Mouse (Mus musculus) MEL (cell line): ENCODE data around the gene Rorb. TPM values are rescaled to one million over a fixed set of nuclear protein-coding genes. Genes with fewer than 3 reads are reported as not detected.

Experiments
- DNase-seq: peaks from one replicate; pipeline ENCODE4 v3.0.0; 2011; ENCODE audit warnings: low read depth, low spot score
- H3K27ac ChIP-seq: 2 replicates; pipeline ENCODE4 v1.5.1; 2012; ENCODE audit warnings: low read depth, mild to moderate bottlenecking, control low read depth, low read length, moderate library complexity; ENCODE audit not compliant: control insufficient read depth
- H3K27me3 ChIP-seq, 2 experiments: fragments of 150-350 bp in 1 of 2; sonication (generic) in 1 of 2; 2 replicates each; pipeline ENCODE4 v1.6.1; 2012; ENCODE audit warnings: low read length in 2 of 2, mild to moderate bottlenecking in 2 of 2, improper control_type of control experiment in 1 of 2, moderate library complexity in 1 of 2; ENCODE audit not compliant: insufficient read depth in 2 of 2, control insufficient read depth in 1 of 2
- H3K36me3 ChIP-seq, 2 experiments: 2 replicates each; pipeline ENCODE4 v1.6.1; 2012 to 2014; ENCODE audit warnings: low read length in 2 of 2, improper control_type of control experiment in 1 of 2, inconsistent platforms in 1 of 2, mild to moderate bottlenecking in 1 of 2; ENCODE audit not compliant: insufficient read depth in 2 of 2, control insufficient read depth in 1 of 2
- H3K4me1 ChIP-seq, 2 experiments: fragments of 150-350 bp in 1 of 2; sonication (generic) in 1 of 2; 2 replicates each; pipeline ENCODE4 v1.6.1; 2012; ENCODE audit warnings: low read length in 2 of 2, improper control_type of control experiment in 1 of 2, mild to moderate bottlenecking in 1 of 2; ENCODE audit not compliant: insufficient read depth in 2 of 2, control insufficient read depth in 1 of 2
- H3K4me3 ChIP-seq, 2 experiments: fragments of 150-350 bp in 1 of 2; sonication (generic) in 1 of 2; 2 replicates each; pipeline ENCODE4 v1.5.1; 2012; ENCODE audit warnings: low read depth in 2 of 2, low read length in 2 of 2, mild to moderate bottlenecking in 2 of 2, moderate library complexity in 2 of 2, control low read depth in 1 of 2, improper control_type of control experiment in 1 of 2; ENCODE audit not compliant: control insufficient read depth in 1 of 2, insufficient read depth in 1 of 2
- H3K79me2 ChIP-seq: 2 replicates; pipeline ENCODE4 v1.6.1; 2012; ENCODE audit warnings: mild to moderate bottlenecking, low read length, moderate library complexity; ENCODE audit not compliant: control insufficient read depth, poor library complexity, insufficient read depth
- H3K9ac ChIP-seq: 2 replicates; pipeline ENCODE4 v1.6.1; 2012; ENCODE audit warnings: low read depth, mild to moderate bottlenecking, control low read depth, low read length, moderate library complexity; ENCODE audit not compliant: control insufficient read depth, poor library complexity, severe bottlenecking
- H3K9me3 ChIP-seq: fragments of 150-350 bp; sonication (generic); replicated peaks from 2 replicates; pipeline ENCODE4 v1.6.1; 2012; ENCODE audit warnings: mild to moderate bottlenecking, low read length, improper control_type of control experiment, moderate library complexity; ENCODE audit not compliant: insufficient read depth
- BHLHE40 ChIP-seq: IDR thresholded peaks from 2 replicates; pipeline ENCODE4 v1.6.1; 2012; ENCODE audit warnings: low read depth, mild to moderate bottlenecking, inconsistent platforms, low read length, improper control_type of control experiment, borderline replicate concordance
- CHD1 ChIP-seq: IDR thresholded peaks from 2 replicates; pipeline ENCODE4 v1.6.1; 2012; ENCODE audit warnings: low read depth, mild to moderate bottlenecking, inconsistent platforms, low read length, improper control_type of control experiment
- CHD2 ChIP-seq: IDR thresholded peaks from 2 replicates; pipeline ENCODE4 v1.6.1; 2011; ENCODE audit warnings: low read length, improper control_type of control experiment
- CTCF ChIP-seq, 3 experiments: IDR thresholded peaks in 2 of 3; conservative IDR thresholded peaks in 1 of 3; 2 replicates each; pipeline ENCODE4 v1.5.1; 2011 to 2012; ENCODE audit warnings: low read length in 3 of 3, low read depth in 2 of 3, mild to moderate bottlenecking in 2 of 3, improper control_type of control experiment in 1 of 3, inconsistent platforms in 1 of 3, mixed read lengths in 1 of 3, moderate library complexity in 1 of 3; ENCODE audit not compliant: control insufficient read depth in 1 of 3, insufficient read depth in 1 of 3, poor library complexity in 1 of 3, severe bottlenecking in 1 of 3
- ELF1 ChIP-seq: IDR thresholded peaks from 2 replicates; pipeline ENCODE4 v1.6.1; 2014; ENCODE audit warnings: low read depth, mild to moderate bottlenecking, inconsistent platforms, low read length, improper control_type of control experiment, moderate library complexity
- ETS1 ChIP-seq: IDR thresholded peaks from 2 replicates; pipeline ENCODE4 v1.6.1; 2012; ENCODE audit warnings: low read depth, mild to moderate bottlenecking, inconsistent platforms, low read length, improper control_type of control experiment, moderate library complexity
- GABPA ChIP-seq: IDR thresholded peaks from 2 replicates; pipeline ENCODE4 v1.6.1; 2012; ENCODE audit warnings: low read depth, mild to moderate bottlenecking, inconsistent platforms, low read length, improper control_type of control experiment, moderate library complexity
- JUND ChIP-seq: IDR thresholded peaks from 2 replicates; pipeline ENCODE4 v1.6.1; 2011; ENCODE audit warnings: low read depth, mild to moderate bottlenecking, improper control_type of control experiment, low read length
- KAT2A ChIP-seq: conservative IDR thresholded peaks from 2 replicates; pipeline ENCODE4 v1.6.1; 2012; ENCODE audit warnings: low read depth, low read length, improper control_type of control experiment, inconsistent platforms
- MAFK ChIP-seq: IDR thresholded peaks from 2 replicates; pipeline ENCODE4 v1.6.1; 2011; ENCODE audit warnings: low read depth, mild to moderate bottlenecking, low read length, improper control_type of control experiment, borderline replicate concordance
- MAX ChIP-seq: IDR thresholded peaks from 2 replicates; pipeline ENCODE4 v1.6.1; 2011; ENCODE audit warnings: low read length, improper control_type of control experiment
- MAZ ChIP-seq: IDR thresholded peaks from 2 replicates; pipeline ENCODE4 v1.6.1; 2012; ENCODE audit warnings: low read depth, mild to moderate bottlenecking, inconsistent platforms, low read length, improper control_type of control experiment
- MEF2A ChIP-seq: IDR thresholded peaks from 2 replicates; pipeline ENCODE4 v1.6.1; 2014; ENCODE audit warnings: low read depth, mild to moderate bottlenecking, inconsistent platforms, low read length, improper control_type of control experiment; ENCODE audit not compliant: poor library complexity, insufficient replicate concordance, severe bottlenecking; ENCODE audit errors: extremely low read depth
- MYC ChIP-seq: IDR thresholded peaks from 2 replicates; pipeline ENCODE4 v1.6.1; 2011; ENCODE audit warnings: low read depth, mild to moderate bottlenecking, low read length, improper control_type of control experiment, moderate library complexity
- NELFE ChIP-seq: IDR thresholded peaks from 2 replicates; pipeline ENCODE4 v1.6.1; 2011; ENCODE audit warnings: low read depth, low read length, improper control_type of control experiment
- POLR2A ChIP-seq, 2 experiments: IDR thresholded peaks; 2 replicates each; pipeline ENCODE4 v1.6.1; 2011 to 2012; ENCODE audit warnings: low read length in 2 of 2, mild to moderate bottlenecking in 2 of 2, control low read depth in 1 of 2, improper control_type of control experiment in 1 of 2, low read depth in 1 of 2, moderate library complexity in 1 of 2; ENCODE audit not compliant: control insufficient read depth in 1 of 2, insufficient read depth in 1 of 2, poor library complexity in 1 of 2
- POLR2AphosphoS5 ChIP-seq: IDR thresholded peaks from 2 replicates; pipeline ENCODE4 v1.6.1; 2012; ENCODE audit warnings: low read depth, borderline replicate concordance, mild to moderate bottlenecking, inconsistent platforms, low read length, moderate library complexity, mixed read lengths
- RCOR1 ChIP-seq: IDR thresholded peaks from 2 replicates; pipeline ENCODE4 v1.6.1; 2012; ENCODE audit warnings: low read depth, mild to moderate bottlenecking, inconsistent platforms, low read length, improper control_type of control experiment
- TAL1 ChIP-seq: IDR thresholded peaks from 2 replicates; pipeline ENCODE4 v1.6.1; 2012; ENCODE audit warnings: mild to moderate bottlenecking, inconsistent platforms, low read length, moderate library complexity, mixed read lengths
- TCF12 ChIP-seq: IDR thresholded peaks from 2 replicates; pipeline ENCODE4 v1.6.1; 2014; ENCODE audit warnings: low read depth, mild to moderate bottlenecking, inconsistent platforms, low read length, improper control_type of control experiment, moderate library complexity
- UBTF ChIP-seq: IDR thresholded peaks from 2 replicates; pipeline ENCODE4 v1.6.1; 2012; ENCODE audit warnings: low read depth, mild to moderate bottlenecking, inconsistent platforms, low read length, improper control_type of control experiment, moderate library complexity, borderline replicate concordance; ENCODE audit not compliant: insufficient read depth
- USF1 ChIP-seq: IDR thresholded peaks from 2 replicates; pipeline ENCODE4 v1.6.1; 2014; ENCODE audit warnings: low read depth, mild to moderate bottlenecking, inconsistent platforms, low read length, improper control_type of control experiment, moderate library complexity
- ZC3H11A ChIP-seq: IDR thresholded peaks from 2 replicates; pipeline ENCODE4 v1.6.1; 2012; ENCODE audit warnings: low read depth, mild to moderate bottlenecking, inconsistent platforms, low read length, improper control_type of control experiment
- ZKSCAN1 ChIP-seq: IDR thresholded peaks from 2 replicates; pipeline ENCODE4 v1.6.1; 2012; ENCODE audit warnings: low read depth, mild to moderate bottlenecking, inconsistent platforms, low read length, improper control_type of control experiment, moderate library complexity
- polyA plus RNA-seq, 2 experiments: library from polyadenylated mRNA; stranded (reverse) in 1 of 2; unstranded in 1 of 2; fragments of >175 nt in 1 of 2; fragments of >200 nt in 1 of 2; gene quantifications; 2 replicates each; pipeline versions ENCODE4 v1.2.1 to v1.2.4; 2012; ENCODE audit warnings: low replicate concordance in 2 of 2, low read depth in 1 of 2; ENCODE audit not compliant: insufficient read length in 2 of 2, insufficient read depth in 1 of 2, missing spikeins in 1 of 2
- total RNA-seq: library from RNA; depleted of rRNA; stranded (reverse); fragments of 300-350 nt; gene quantifications from 2 replicates; pipeline ENCODE4 v1.2.3, GENCODE M21; 2012

The Rorb gene
- total and polyA plus RNA-seq, 3 experiments: not detected

DNA sequence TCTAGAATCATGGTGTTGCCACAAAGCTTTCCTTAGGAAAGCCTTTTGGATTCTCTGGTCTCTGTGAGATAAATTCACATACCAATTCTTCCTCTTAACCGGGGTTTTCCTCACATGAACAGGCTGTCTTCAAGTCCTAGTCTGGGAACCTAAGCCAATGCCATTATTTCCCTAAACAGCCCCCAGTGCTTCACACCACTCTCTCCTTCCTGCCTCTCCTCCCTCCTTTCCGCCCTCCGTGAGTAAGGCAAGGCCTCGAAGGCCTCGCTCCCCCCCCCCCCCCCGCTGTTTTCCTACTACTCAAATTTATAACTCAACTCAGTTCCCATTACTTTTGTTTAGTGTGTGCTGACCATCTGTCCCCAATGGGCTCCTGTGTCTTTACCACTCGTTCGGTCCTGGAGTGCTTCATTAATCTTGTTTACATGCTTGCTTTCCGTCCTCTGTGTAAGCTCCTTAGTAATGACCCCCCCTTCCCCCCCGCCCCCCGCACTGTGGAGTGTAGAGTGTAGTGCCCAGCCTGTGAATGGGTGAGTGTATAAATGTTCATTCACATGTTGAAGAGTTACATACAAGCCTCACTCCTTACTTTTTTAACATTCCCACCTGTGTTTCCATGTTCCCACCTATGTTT is 106.9 kb downstream of the Rorb start:
- Histone ChIP-seq H3K27ac (no peak overlapping the region), H3K27me3 (no peaks in the 10 kb centered on the region; a peak in 1 of 4 replicates), H3K79me2 (no peaks in the 10 kb centered on the region), H3K9me3 (no peaks in the 10 kb centered on the region)
- no peak for DNase-seq
- TF ChIP-seq POLR2A (IDR thresholded peaks at IDR 0.05; ENCODE audit: control insufficient read depth in 1 of 2, insufficient read depth in 1 of 2, low read depth in 1 of 2, low read length in 2 of 2, poor library complexity in 1 of 2) (no peak), JUND (no peak), POLR2AphosphoS5 (no peak), KAT2A (no peak)
- TF ChIP-seq, all 39 proteins: peak for 0
- Histone ChIP-seq H3K4me3 (no peak overlapping the region), H3K36me3 (no peaks in the 10 kb centered on the region), H3K4me1 (no peaks in the 10 kb centered on the region), H3K9ac (no peak overlapping the region)

DNA sequence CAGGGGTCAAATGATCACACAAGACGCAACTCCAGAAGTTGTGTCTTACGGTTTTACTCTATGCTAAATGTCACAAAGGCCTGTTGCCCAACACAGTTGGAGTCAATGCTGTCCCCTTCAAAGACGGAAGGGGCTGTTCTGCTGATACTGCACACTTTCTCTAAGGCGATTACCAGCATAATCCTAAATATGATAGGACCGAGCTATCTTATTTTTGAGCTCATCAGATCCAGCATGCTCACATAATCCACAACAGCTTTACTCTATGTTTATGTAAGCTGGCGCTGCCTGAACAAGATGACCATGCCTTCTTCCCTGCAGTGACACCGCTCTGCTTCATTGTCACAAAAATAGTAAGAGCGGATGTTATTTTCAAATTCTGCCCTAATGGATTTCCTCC is 112.0 kb downstream of the Rorb start:
- Histone ChIP-seq H3K4me3 (no peak overlapping the region), H3K79me2 (no peaks in the 10 kb centered on the region), H3K9me3 (no peaks in the 10 kb centered on the region), H3K9ac (no peak overlapping the region), H3K36me3 (no peaks in the 10 kb centered on the region), H3K27ac (no peak overlapping the region), H3K27me3 (no peaks in the 10 kb centered on the region), H3K4me1 (no peaks in the 10 kb centered on the region)
- TF ChIP-seq TAL1 (no peak), ZKSCAN1 (no peak), MAFK (no peak), NELFE (no peak), CHD1 (no peak), KAT2A (no peak), CTCF (IDR thresholded peaks at IDR 0.05 in 2 of 3, conservative IDR thresholded peaks at IDR 0.05 in 1 of 3; ENCODE audit: control insufficient read depth in 1 of 3, insufficient read depth in 1 of 3, low read depth in 2 of 3, low read length in 3 of 3, poor library complexity in 1 of 3, severe bottlenecking in 1 of 3) (no peak), TCF12 (no peak), MYC (no peak), BHLHE40 (no peak)
- DNase-seq: no peak

DNA sequence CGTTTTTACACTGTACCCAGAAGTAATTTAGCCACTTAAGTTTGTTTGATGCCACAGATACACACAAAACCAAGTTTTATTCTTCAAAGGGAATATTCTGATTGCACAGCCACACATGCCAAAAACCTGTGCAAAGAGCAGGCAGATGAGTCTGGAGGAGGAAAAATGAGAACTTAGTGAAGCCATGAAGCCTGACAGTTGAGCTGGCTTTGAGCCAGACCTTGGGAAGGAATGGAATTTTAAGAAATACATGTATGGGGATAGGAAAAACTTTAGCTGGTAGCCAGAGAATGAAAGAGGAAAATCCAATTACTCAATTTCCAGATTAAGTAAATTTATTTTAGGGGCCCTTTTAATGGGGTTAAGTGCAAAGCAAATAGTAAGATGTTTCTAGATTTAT is 113.3 kb downstream of the Rorb start:
- no peaks in the 10 kb centered on the region for H3K27me3 ChIP-seq
- H3K79me2 ChIP-seq: no peaks in the 10 kb centered on the region
- H3K4me3 ChIP-seq: no peak overlapping the region
- no peaks in the 10 kb centered on the region for H3K9me3 ChIP-seq
- H3K9ac ChIP-seq: no peak overlapping the region
- no peak overlapping the region for H3K27ac ChIP-seq
- no peaks in the 10 kb centered on the region for H3K36me3 ChIP-seq
- no peaks in the 10 kb centered on the region for H3K4me1 ChIP-seq
- DNase-seq: no peak
- TF ChIP-seq UBTF (no peak), ELF1 (no peak), ETS1 (no peak), POLR2AphosphoS5 (no peak), MAFK (no peak), BHLHE40 (no peak), GABPA (no peak), RCOR1 (no peak), MYC (no peak), MEF2A (no peak), CTCF (IDR thresholded peaks at IDR 0.05 in 2 of 3, conservative IDR thresholded peaks at IDR 0.05 in 1 of 3; ENCODE audit: control insufficient read depth in 1 of 3, insufficient read depth in 1 of 3, low read depth in 2 of 3, low read length in 3 of 3, poor library complexity in 1 of 3, severe bottlenecking in 1 of 3) (no peak), ZC3H11A (no peak), USF1 (no peak), MAZ (no peak), MAX (no peak), CHD2 (no peak)
